Mouse (Mus musculus): Measurements from ENCODE around the gene Chfr.

DNA sequence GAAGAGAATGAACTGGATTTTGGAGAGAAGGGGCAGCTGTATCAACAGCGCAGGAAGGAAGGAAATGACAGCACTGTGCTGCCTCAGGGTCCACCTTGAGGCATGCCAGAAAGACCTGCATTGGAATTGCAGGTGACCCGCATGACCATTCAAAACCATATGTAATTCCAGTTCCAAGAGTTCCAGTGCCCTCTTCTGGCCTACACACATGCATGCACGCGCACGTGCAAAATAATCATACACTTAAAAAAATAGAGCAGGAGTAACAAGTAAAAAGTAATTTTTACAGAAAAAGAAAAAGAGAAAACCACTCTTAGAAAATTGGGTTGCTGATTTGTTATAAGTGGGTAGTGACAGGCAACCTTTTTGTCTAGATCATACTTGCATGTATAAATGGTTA lies 7.4 kb downstream of the Chfr start:
- no peak for TF ChIP-seq POLR2A (IDR thresholded peaks at IDR 0.05; ENCODE audit: low read depth, low read length)
- peak; percentile 29; the same call in 1 of the 2 replicates for TF ChIP-seq CTCF (IDR thresholded peaks at IDR 0.05; ENCODE audit: borderline replicate concordance, insufficient read depth, low read length)
